ENCODE assay signal across 13 mouse cellular contexts in the genomic region with DNA sequence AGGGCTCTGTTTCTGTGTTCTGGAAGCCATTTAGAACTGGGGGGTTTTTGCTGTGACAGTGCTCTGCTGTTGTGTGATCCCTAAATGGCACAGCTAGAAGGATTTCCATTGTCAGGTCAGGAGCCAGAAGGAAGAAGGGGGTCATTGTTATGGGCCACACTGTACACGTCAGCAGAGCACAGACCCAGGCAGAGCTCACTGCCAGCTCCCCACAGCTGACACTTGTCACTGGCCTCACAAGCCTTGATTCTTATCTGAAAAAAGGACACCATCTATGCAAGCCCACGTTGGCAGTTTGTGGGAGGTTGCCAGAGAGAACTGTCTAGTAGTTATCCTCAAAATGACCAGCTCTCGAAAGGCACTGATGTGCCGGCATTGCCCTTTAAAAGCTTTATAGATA. TPM values are rescaled to one million over a fixed set of nuclear protein-coding genes. Genes with fewer than 3 reads are reported as not detected.
A peak's percentile ranks its signal among the peaks of the same experiment; 100 is the strongest.
DNase-seq lines count a peak whose midpoint lies in the region; ATAC-seq and TF ChIP-seq lines count a peak whose summit lies in the region.
"Had no signal": no experiment of that assay in that cellular context is flagged by ENCODE, and none has a peak within 500 bp of the region (broad histone marks: within the 10 kb centered on the region; RNA-seq: fewer than 3 reads in every experiment).

No protein-coding gene starts in this region.

- peak; percentile 28 for DNase-seq in cerebellum, adult 11-12 months
- no peak for DNase-seq in intestine, embryonic 14.5 days (ENCODE audit: low spot score)
- no peak for DNase-seq in lung, postnatal 10 days
- no peak for DNase-seq in adrenal gland, postnatal 4 days (ENCODE audit: low spot score in 2 of 2)
- DNase-seq: kidney, postnatal 10 days; right cerebral cortex, postnatal 25 days; thymus, adult 18-20 months had no signal

- no peaks in the 10 kb centered on the region for H3K9me3 ChIP-seq in intestine, embryonic 14.5 days (ENCODE audit: control insufficient read depth, low read length)
- H3K9me3 ChIP-seq in intestine, postnatal 0 days (ENCODE audit: control insufficient read depth): no peaks in the 10 kb centered on the region
- H3K9me3 ChIP-seq in intestine, embryonic 15.5 days: no peaks in the 10 kb centered on the region
- no peaks in the 10 kb centered on the region for H3K9me3 ChIP-seq in midbrain, embryonic 16.5 days (replicated peaks; ENCODE audit: control insufficient read depth, low read length, poor library complexity, severe bottlenecking)

- H3K4me3 ChIP-seq in intestine, embryonic 14.5 days (ENCODE audit: low read depth, low read length): no peak overlapping the region
- H3K4me3 ChIP-seq in intestine, postnatal 0 days (ENCODE audit: low read depth, low read length): no peak overlapping the region
- no peak overlapping the region for H3K4me3 ChIP-seq in intestine, embryonic 15.5 days (replicated peaks)
- H3K4me3 ChIP-seq in midbrain, embryonic 16.5 days (ENCODE audit: low read depth, low read length): no peak overlapping the region
- H3K4me3 ChIP-seq: limb, embryonic 13.5 days; myocyte had no signal

- no peak overlapping the region for H3K4me2 ChIP-seq in intestine, embryonic 14.5 days (ENCODE audit: low read length)
- H3K4me2 ChIP-seq in intestine, postnatal 0 days (replicated peaks; ENCODE audit: low read depth): no peak overlapping the region
- no peak overlapping the region for H3K4me2 ChIP-seq in intestine, embryonic 15.5 days (replicated peaks)
- no peak overlapping the region for H3K4me2 ChIP-seq in midbrain, embryonic 16.5 days (ENCODE audit: low read length)
- H3K4me2 ChIP-seq: limb, embryonic 13.5 days had no signal

- 0 out of 2 replicates have a peak overlapping the region, but pooled peaks have one; percentile 4 for H3K27ac ChIP-seq in intestine, embryonic 14.5 days (ENCODE audit: low read depth)
- H3K27ac ChIP-seq in intestine, postnatal 0 days (ENCODE audit: low read depth, low read length): no peak overlapping the region
- H3K27ac ChIP-seq in intestine, embryonic 15.5 days: no peak overlapping the region
- H3K27ac ChIP-seq in midbrain, embryonic 16.5 days (ENCODE audit: low read length): peak overlapping the region; percentile 38
- H3K27ac ChIP-seq: limb, embryonic 13.5 days had no signal

- no peak for TF ChIP-seq CTCF in intestine, postnatal 0 days (IDR thresholded peaks at IDR 0.05; ENCODE audit: low read depth)

- WGBS in intestine, embryonic 14.5 days: 67% methylated on average over 4 of the region's 4 CpGs
- WGBS in intestine, postnatal 0 days: 71% methylated on average over 4 of the region's 4 CpGs
- WGBS in intestine, embryonic 15.5 days: 67% methylated on average over 4 of the region's 4 CpGs
- WGBS in midbrain, embryonic 16.5 days: 44% methylated on average over 4 of the region's 4 CpGs

- ATAC-seq in cerebellum, adult (ENCODE audit: insufficient number of reproducible peaks, low FRiP score, low TSS enrichment): no peak
- ATAC-seq in intestine, embryonic 14.5 days (replicated peaks; ENCODE audit: low FRiP score, low TSS enrichment, low read depth): peak; percentile 58
- no peak for ATAC-seq in intestine, postnatal 0 days
- peak; percentile 48 for ATAC-seq in intestine, embryonic 15.5 days
- ATAC-seq in midbrain, embryonic 16.5 days: peak; percentile 67; the same call in 1 of the 2 replicates

- no peaks in the 10 kb centered on the region for H3K27me3 ChIP-seq in intestine, embryonic 14.5 days (replicated peaks; ENCODE audit: control insufficient read depth, insufficient read depth, low read length)
- no peaks in the 10 kb centered on the region for H3K27me3 ChIP-seq in intestine, postnatal 0 days (replicated peaks; ENCODE audit: control insufficient read depth, insufficient read depth, low read length)
- H3K27me3 ChIP-seq in intestine, embryonic 15.5 days (replicated peaks): no peaks in the 10 kb centered on the region
- H3K27me3 ChIP-seq in midbrain, embryonic 16.5 days (ENCODE audit: control insufficient read depth, insufficient read depth, low read depth, low read length): no peaks in the 10 kb centered on the region
- H3K27me3 ChIP-seq: limb, embryonic 13.5 days had no signal

- H3K9ac ChIP-seq in intestine, embryonic 14.5 days (ENCODE audit: low read length): no peak overlapping the region
- no peak overlapping the region for H3K9ac ChIP-seq in intestine, postnatal 0 days (ENCODE audit: low read depth, low read length)
- no peak overlapping the region for H3K9ac ChIP-seq in intestine, embryonic 15.5 days
- no peak overlapping the region for H3K9ac ChIP-seq in midbrain, embryonic 16.5 days (ENCODE audit: low read depth, low read length)
- H3K9ac ChIP-seq: limb, embryonic 13.5 days had no signal

- peaks cover 47% of the 10 kb centered on the region for H3K36me3 ChIP-seq in intestine, embryonic 14.5 days (ENCODE audit: control insufficient read depth, insufficient read depth, low read length)
- peaks cover 39% of the 10 kb centered on the region for H3K36me3 ChIP-seq in intestine, postnatal 0 days (ENCODE audit: control insufficient read depth, insufficient read depth)
- H3K36me3 ChIP-seq in intestine, embryonic 15.5 days: peaks cover 17% of the 10 kb centered on the region
- H3K36me3 ChIP-seq in midbrain, embryonic 16.5 days (ENCODE audit: control insufficient read depth, insufficient read depth, low read length): peaks cover 21% of the 10 kb centered on the region

- H3K4me1 ChIP-seq in intestine, embryonic 14.5 days (replicated peaks; ENCODE audit: control insufficient read depth, insufficient read depth, low read length): no peaks in the 10 kb centered on the region
- H3K4me1 ChIP-seq in intestine, postnatal 0 days (replicated peaks; ENCODE audit: control insufficient read depth, insufficient read depth, low read length): no peaks in the 10 kb centered on the region
- no peaks in the 10 kb centered on the region for H3K4me1 ChIP-seq in intestine, embryonic 15.5 days (replicated peaks)
- H3K4me1 ChIP-seq in midbrain, embryonic 16.5 days (ENCODE audit: control insufficient read depth, insufficient read depth, low read length): 0 out of 2 replicates have a peak, but pooled peaks cover 3% of the 10 kb centered on the region
- H3K4me1 ChIP-seq: limb, embryonic 13.5 days had no signal

RNA-seq across cellular contexts. Expression of gene Gsta4, which starts 36.5 kb away (rescaled TPM):
- 43.1 and 46.6 TPM in 2 replicates for polyA plus RNA-seq in intestine, embryonic 14.5 days (2014; fragmentation: Nextera tagmentation; extraction: Ambion mirVana)
- polyA plus RNA-seq in intestine, postnatal 0 days (2015; fragmentation: Nextera tagmentation; extraction: Ambion mirVana): 23.3 and 36.2 TPM in 2 replicates
- polyA plus RNA-seq in intestine, embryonic 15.5 days (2015; fragmentation: Nextera tagmentation; extraction: Ambion mirVana): 56.0 and 56.9 TPM in 2 replicates
- 14.3 and 18.5 TPM in 2 replicates for polyA plus RNA-seq in midbrain, embryonic 16.5 days (2015; fragmentation: Nextera tagmentation; extraction: Ambion mirVana)
- total RNA-seq in adrenal gland, postnatal 4 days (2021): 10 to 100 TPM; 55.6 to 61.1 TPM

RNA-seq across cellular contexts. Expression of gene Ick, which starts 37.1 kb away (rescaled TPM):
- polyA plus RNA-seq in intestine, embryonic 14.5 days (2014; fragmentation: Nextera tagmentation; extraction: Ambion mirVana): 25.7 TPM in 2 replicates
- 27.3 and 28.2 TPM in 2 replicates for polyA plus RNA-seq in intestine, postnatal 0 days (2015; fragmentation: Nextera tagmentation; extraction: Ambion mirVana)
- 25.7 and 26.3 TPM in 2 replicates for polyA plus RNA-seq in intestine, embryonic 15.5 days (2015; fragmentation: Nextera tagmentation; extraction: Ambion mirVana)
- polyA plus RNA-seq in midbrain, embryonic 16.5 days (2015; fragmentation: Nextera tagmentation; extraction: Ambion mirVana): 42.5 and 44.5 TPM in 2 replicates
- total RNA-seq in adrenal gland, postnatal 4 days (2021): 10 to 100 TPM; 35.6 to 36.1 TPM

RNA-seq across cellular contexts. Expression of gene Fbxo9, which starts 37.2 kb away (rescaled TPM):
- polyA plus RNA-seq in intestine, embryonic 14.5 days (2014; fragmentation: Nextera tagmentation; extraction: Ambion mirVana): 35.3 and 43.0 TPM in 2 replicates
- polyA plus RNA-seq in intestine, postnatal 0 days (2015; fragmentation: Nextera tagmentation; extraction: Ambion mirVana): 37.7 and 40.2 TPM in 2 replicates
- polyA plus RNA-seq in intestine, embryonic 15.5 days (2015; fragmentation: Nextera tagmentation; extraction: Ambion mirVana): 40.9 and 41.2 TPM in 2 replicates
- 74.0 and 81.0 TPM in 2 replicates for polyA plus RNA-seq in midbrain, embryonic 16.5 days (2015; fragmentation: Nextera tagmentation; extraction: Ambion mirVana)
- total RNA-seq in adrenal gland, postnatal 4 days (2021): 10 to 100 TPM; 64.9 to 66.5 TPM

Comparison
In these comparisons a context has a peak if more than half of its experiments do, and no peak if none do; other contexts are left out.
1. ATAC-seq: peak in intestine, embryonic 14.5 days (single experiment), intestine, embryonic 15.5 days (single experiment) and midbrain, embryonic 16.5 days (single experiment); none in cerebellum, adult (single experiment) and intestine, postnatal 0 days (single experiment).
2. H3K27ac ChIP-seq: peak in intestine, embryonic 14.5 days (single experiment) and midbrain, embryonic 16.5 days (single experiment); none in intestine, postnatal 0 days (single experiment) and intestine, embryonic 15.5 days (single experiment).